Mouse (Mus musculus) retina, embryonic 14.5 days (tissue): ENCODE results near the gene Foxn3.

Experiments
- DNase-seq: peaks from one replicate; pipeline ENCODE4 v3.0.0-alpha.2; 2015; ENCODE audit warnings: low spot score

Foxn3 gene

GRCm38 (mm10) chr12:99348940-99349649 lies 214.3 kb downstream of the Foxn3 start:
- no peak for DNase-seq

GRCm38 (mm10) chr12:99347512-99347911 lies 215.9 kb downstream of the Foxn3 start:
- DNase-seq, result no peak

DNA sequence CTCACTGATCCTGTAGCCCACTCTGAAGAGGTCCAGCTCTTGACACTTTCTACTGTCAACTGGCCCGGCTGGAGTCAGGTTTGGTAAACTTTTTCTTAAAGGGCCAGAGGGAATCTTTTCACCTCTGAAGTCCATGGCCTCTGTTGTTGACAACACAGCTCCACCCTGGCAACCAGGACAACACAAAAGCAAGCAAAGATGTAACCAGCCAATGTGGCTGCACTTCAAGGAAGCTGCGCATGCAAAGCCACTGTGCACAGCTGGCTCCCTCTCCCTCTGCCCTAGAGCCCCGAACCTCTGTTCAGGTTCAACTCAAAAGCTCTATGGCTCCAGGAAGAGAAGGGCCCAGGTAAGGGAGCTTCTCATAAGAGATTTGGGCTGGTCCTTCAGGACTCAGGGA lies 216.4 kb downstream of the Foxn3 start:
- no peak for DNase-seq

GRCm38 (mm10) chr12:99345323-99345722 lies 218.1 kb downstream of the Foxn3 start:
- DNase-seq, result no peak

GRCm38 (mm10) chr12:99343378-99343777 lies 220.0 kb downstream of the Foxn3 start:
- no peak for DNase-seq

GRCm38 (mm10) chr12:99342160-99342559 lies 221.2 kb downstream of the Foxn3 start:
- DNase-seq, result peak; percentile 58

GRCm38 (mm10) chr12:99341751-99342150 lies 221.6 kb downstream of the Foxn3 start:
- DNase-seq, result no peak

DNA sequence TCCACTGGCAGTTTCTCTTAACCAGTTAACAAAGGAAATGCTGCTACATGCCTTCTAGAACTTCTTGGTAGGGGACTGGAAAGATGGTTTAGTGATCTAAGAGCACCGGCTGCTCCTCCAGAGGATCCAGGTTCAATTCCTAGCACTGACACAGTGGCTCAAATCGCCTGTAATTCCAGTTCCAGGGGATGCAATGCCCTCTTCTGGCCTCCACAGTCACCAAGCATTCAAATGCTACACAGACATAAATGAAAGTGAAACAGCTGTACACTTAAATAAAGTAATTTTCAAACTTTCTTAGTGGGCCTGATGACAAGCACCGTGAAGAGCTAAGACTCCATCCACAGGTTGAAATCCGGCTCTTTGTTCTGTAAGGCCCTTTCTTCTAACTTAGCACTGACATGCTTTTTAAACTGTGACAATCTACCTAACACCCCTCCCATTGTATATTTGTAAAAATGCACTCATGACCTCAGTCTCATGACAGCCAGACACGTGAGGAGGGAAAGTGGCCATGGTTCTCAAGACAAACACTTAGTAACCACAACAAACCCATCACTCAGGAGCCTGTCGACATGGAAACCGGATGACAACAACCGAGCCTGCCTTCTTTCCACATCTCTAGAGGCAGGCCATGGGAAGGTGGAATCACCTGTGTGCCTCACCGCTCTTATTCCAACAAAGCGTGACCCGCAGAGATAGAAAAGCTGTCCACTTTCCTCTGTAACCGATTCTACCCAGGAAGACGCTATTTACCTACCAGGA lies 222.8 kb downstream of the Foxn3 start:
- peak; percentile 47 for DNase-seq

GRCm38 (mm10) chr12:99339640-99340325 lies 223.6 kb downstream of the Foxn3 start:
- peak; percentile 97 for DNase-seq

DNA sequence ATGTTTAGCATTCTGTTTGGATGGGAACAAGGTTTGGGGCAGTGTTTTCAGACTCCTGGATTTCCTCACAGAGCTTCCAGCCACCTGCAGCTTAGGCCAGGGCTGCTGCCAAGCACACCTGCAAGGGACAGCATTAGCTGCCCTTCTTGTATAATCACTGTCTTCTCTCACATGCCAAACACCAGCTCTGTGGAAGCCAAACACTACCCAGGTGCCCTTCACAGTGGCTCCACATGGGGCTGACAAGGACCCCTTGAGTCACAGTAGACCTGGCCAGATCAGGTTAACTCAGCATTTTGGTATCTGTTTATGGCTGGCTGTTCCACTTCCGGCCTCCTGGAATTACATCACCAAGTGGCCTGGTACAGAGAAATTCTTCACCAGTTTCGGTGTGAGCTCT lies 224.6 kb downstream of the Foxn3 start:
- DNase-seq, result no peak

DNA sequence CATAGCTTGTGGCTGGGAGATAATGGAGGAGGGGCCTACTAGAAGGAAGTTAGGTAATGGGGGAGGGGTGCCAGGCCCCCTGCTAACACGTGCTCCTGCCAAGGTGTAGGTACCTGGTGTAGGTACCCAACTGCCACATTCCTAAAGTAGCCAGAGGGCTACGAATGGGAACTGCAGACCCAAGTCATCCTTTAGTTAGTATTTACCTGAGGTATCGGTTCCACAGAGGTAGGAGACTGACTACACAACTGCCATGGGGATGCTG lies 226.3 kb downstream of the Foxn3 start:
- no peak for DNase-seq

- DNase-seq, result peak; percentile 69
Observed at GRCm38 (mm10) chr12:99336349-99337170, 226.8 kb downstream of the Foxn3 start.

DNA sequence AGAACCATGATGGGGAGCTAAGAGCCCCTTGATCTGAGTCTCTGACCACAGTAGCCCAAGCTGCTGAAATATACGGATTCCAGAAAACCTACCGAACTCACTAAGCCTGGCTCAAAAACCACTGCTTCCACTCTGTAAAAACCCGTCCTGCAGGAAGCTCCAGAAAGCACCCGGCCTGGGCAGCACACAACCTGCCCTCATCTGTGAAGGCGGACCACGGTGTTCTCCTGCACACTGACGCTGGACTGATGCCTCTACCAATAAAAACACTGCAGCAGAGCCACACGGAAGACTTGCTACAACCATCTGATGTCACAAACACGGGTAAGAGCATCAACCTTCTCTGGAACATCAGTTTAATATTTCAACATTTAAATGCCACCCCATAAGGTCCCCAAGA lies 227.8 kb downstream of the Foxn3 start:
- DNase-seq, result no peak

GRCm38 (mm10) chr12:99334026-99334425 lies 229.4 kb downstream of the Foxn3 start:
- DNase-seq, result no peak

GRCm38 (mm10) chr12:99333304-99333968 lies 229.9 kb downstream of the Foxn3 start:
- DNase-seq, result no peak

- no peak for DNase-seq
Observed at GRCm38 (mm10) chr12:99332144-99332807, 231.1 kb downstream of the Foxn3 start.

DNA sequence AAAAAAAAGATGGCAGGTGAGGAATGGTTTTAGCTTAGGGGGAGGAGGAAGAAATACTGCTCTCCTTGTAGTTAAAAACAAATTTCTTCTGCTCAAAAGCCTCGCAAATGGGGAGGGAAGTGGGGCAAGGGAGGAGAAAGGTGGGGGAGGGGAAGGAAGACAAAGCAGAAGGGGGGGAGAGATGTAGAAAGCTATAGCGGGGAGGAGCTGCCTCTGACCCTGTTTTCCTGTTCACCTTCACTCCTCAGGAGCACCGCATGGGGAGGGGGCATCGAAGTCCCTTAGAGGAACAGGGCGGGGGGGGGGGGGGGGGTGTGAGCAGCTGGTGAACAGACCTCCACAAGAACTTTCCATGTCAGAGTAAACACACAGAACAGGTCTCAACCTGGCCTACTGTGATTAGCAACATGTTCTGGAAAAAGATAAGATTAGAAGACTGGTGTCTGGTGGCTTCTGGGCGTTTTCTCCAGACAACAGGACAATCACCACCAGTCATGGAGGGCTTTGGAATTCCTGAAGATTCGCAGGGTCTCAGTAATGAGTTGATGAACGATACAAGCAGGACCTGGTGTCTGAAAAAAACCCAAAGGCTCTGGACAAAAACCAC lies 231.9 kb downstream of the Foxn3 start:
- no peak for DNase-seq

- no peak for DNase-seq
Observed at GRCm38 (mm10) chr12:99330822-99331285, 232.5 kb downstream of the Foxn3 start.

DNA sequence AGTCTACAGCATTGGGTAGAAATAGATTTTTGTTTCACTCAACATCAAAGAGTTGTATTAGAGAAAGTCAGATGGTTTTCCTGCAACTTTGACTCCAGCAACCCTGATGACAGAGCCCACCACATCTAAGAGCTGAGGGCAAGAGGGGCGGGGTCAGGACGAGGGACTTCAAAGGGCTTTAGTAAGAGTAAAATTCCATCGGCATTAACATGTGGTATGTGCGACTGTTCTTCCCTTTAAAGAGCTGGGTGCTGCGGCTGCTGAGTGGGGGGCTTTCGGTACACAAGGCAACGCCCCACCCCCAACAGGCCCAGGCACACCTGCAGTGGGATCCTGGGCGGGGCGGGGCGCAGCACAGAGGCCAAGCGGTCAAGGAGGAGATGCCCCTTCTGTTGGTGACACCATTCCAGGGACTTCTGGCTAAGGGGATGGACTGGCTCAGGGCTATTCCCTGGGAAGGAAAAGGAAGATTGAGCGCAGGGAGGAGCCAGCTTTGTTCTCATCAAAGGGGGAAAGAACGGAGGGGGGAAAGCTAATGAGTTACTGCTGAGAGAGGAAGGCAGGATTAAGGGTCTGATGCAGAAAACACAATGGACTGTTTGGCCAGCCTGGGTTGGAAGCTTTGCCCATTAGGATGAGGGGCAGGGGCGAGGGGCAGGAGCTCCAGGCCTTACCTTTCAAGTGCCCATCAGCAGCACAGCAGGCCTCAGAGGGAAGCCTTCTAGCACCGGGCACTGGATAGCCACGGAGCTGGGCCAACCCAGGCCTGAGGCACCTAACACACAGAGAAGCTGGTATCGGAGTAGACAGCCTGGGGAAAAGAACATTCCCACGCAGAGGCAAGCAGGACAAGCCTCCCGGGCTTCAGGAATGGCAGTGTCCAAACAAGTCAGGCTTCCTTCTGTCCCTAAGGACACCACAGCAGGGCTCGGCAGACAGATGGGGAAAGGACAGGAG lies 233.8 kb downstream of the Foxn3 start:
- peak; percentile 74 for DNase-seq
